Mouse (Mus musculus) ovary, adult 18-20 months (tissue): ENCODE results near the gene Inha.

Experiments
- DNase-seq: peaks from one replicate; pipeline ENCODE4 v3.0.0; 2022; ENCODE audit warnings: low spot score, mixed read lengths

The Inha gene

DNA sequence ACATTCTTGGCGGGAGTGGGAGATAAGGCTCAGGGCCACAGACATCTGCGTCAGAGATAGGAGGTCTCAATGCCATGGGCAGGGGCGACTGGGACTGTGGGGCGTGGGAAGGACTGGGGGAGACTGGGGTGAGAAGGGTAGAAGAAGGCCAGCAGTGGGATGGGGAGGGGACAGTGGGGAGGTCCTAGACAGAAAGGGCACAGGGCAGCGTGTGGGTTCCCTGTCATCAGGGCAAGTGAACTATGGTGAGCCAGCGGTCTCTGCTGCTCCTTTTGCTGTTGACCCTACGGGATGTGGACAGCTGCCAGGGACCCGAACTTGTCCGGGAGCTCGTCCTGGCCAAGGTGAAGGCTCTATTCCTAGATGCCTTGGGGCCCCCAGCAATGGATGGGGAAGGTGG lies at the start of gene Inha:
Gene Inha (plus strand): TSS at position 72 of the 400 bp plus-strand sequence.
- DNase-seq: peak; percentile 90

DNA sequence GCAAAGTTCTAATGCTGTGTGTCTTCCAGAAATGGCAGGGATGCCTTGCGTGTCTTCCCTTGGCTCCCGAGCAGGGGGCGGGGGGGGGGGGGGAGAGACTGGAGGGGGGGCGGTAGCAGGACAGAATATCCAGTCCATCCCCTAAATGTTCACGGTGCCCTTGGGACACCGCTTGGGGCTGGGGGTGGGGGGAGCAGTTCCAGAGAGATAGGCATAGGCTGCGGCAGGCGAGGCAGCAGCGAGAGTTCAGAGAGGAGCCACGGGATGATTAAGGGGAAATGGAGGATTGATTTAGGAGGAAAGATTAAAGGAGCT lies 49.2 kb upstream of the Inha start:
- DNase-seq: no peak

DNA sequence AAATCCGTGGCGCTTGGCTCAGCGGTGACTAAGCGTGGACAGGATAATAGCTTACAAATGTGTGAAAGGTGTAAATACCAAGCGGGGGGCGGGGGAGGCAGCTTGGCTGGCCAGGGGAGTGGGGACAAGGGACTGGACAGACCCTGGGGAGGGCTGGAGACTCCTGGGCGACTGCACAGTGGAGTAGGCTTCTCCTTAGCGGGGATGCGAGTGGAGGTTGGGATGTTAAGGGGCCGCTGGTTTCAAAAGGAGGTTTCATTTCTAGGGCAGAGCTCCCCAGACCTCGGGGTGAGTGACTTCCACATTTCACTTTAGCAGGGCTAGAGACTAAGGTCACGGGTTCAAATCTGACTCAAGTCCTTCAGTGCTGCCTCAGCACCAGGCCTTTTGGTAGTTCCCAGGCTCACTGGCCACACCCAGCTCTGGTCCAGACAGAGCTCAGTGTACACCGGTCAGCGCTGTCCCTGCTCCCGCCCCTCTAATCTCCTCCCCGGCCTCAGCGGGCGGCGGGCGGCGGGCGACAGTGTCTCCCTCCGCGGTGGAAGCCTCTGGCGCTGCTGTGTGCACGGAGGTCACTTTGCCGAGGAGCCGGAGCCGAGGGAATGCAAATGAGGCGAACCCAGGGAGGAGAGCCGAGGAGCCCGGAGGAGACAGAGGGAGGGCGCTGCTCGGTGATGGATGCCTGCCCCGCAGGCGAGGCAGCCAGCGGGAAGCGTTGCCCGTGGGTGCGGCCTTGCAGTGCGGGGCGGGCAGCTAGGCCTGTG lies 48.7 kb upstream of the Inha start:
- DNase-seq: peak; percentile 47

DNA sequence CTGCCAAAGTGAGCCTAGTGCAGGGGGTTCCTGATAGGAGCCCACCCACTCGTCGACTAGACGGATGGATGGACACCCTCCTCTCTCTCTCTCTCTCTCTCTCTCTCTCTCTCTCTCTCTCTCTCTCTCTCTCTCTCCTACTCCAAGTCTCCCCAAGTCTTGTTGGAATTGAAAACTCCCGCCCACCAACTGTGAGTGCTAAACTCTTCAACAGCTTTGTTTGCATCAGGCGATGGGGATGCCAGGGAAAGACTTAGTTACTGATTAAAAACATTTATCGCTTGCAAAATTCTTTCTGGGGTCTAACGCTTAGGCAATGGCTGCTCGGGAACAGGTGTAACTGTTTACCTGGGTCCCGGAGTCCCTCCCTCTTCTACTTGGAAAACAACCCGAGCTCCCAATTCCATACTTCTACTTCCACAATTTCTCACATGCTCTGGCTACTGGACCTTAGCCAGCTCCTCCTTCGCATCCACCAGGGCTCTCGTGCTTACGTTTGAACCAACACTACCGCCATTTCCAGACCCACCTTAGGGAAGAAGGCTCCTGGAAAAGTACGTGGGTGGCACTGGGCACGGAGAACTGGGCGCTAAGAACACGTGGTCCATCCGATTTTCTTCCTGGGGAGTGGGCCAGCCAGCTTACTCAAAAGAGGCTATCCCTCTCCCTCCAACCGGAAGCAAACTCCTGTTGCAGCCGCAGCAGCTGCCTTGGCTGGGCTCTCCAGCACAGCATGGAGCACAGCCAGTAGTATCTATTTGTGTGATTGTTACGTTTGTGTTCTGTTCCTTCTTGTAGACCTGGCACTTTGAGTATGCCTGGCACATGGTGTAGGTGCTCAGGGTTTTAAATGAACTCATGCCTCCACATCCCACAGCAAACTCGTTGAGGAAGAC lies 47.8 kb upstream of the Inha start:
- DNase-seq: no peak

DNA sequence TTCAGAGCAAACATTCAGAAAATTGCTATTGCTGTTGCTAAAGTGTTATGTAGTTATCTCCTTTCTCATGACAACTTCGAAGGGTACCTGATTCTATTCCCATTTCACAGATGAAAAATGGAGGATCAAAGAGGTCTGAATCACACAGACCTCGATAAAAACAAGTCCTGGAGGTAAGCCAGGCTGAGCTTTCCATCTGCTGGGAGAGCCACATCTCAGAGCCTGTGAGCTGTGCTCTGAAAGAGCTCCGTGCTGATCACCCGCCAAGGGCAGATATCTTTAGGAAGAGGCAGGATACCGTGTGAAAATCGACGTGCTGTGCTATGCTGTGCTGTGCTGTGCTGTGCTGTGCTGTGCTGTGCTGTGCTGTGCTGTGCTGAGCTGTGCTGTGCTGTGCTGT lies 46.6 kb upstream of the Inha start:
- DNase-seq: no peak

DNA sequence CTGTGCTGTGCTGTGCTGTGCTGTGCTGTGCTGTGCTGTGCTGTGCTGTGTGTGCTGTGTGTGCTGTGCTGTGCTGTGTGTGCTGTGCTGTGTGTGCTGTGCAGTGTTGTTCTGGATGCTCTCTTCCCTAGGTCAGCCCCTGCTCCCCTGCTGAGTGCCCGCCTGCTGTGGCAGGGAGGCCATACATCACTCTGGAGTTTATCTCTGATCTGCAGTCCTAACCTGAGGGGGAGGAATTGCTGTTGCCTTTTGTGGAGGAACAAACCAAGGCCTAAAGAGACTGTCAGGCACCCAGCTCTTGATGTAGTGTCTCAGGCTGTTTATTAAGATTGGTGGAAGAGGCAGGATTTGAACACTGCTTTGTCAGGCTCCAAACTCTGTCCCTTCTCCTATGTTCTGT lies 44.2 kb upstream of the Inha start:
- DNase-seq: no peak

DNA sequence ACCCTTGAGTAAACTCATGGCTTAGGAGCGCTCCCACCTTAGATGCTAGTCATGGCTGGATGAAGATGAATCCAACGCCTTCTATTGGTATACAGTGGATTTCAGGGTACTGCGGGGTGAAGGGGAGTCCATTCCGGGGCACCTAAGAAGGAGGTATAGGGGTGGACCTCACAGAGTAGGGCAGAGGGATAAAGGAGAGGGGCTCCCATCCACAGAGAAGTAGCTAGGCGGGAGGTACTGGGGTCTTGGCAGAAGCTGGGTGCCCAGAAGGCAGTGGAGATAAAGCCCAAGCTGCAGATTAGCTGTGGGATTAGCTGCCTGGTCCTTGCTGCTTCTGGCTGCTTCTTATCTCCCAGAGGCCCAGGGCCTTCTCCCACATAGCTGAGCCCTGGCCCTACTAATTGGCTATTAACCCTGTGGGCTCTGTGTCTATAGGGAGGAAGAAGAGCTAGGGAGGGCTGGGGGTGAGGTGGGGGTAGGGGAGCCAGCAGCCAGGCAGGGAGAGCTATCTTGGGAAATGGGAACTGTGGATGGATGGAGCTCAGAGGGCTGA lies 43.1 kb upstream of the Inha start:
- DNase-seq: no peak

DNA sequence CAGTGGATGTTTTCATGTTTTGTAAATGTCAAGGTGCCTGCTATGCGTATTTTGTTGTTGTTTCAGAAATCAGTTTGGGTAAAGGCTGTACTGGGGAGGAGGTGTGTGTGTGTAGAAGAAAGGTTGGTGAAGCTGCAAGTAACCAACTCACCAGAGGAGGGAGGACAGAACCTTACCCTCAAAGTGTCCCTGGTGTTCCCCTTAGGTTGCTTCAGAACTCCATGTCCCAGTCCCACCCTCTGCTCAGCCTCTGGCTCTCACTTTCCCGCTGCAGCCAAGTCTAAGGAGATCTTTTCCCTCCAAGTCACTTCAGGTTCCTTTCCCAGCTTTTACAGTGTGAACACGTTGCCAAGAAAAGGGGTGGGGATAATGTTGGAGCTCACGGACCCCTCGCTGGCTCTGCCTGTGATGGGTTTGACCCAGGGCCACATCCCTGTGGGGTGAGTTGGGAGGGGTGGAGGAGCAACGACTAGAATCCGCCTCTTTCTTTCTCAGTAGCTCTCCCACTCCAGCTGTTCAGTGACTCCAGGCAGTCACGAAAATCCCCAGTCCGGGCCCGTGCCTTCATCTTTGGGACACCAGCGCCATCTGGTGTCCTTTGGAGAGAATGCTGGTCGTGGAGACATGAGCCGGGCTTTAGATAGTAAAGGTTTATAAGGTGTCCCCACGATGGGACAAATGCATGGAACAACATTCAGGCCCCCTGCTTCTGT lies 39.5 kb upstream of the Inha start:
- DNase-seq: peak; percentile 54

DNA sequence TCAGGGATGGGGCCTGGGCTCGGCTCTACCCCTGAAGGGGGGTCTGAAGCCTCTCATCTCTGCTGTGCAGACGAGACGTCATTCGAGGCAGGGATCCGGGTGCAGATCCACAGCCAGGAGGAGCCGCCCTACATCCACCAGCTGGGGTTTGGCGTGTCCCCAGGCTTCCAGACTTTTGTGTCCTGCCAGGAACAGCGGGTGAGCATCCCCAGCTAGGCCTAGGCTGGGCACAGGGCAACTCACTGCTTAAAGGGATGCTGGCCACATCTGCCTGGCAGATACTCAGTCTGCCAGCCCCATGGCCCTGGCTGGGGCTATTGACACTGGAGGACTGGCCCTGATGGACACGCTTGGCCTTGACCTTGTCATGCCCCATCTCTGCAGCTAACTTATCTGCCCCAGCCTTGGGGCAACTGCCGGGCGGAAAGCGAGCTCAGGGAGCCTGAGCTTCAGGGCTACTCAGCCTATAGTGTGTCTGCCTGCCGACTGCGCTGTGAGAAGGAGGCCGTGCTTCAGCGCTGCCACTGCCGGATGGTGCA lies 37.5 kb upstream of the Inha start:
- peak; percentile 79 for DNase-seq

DNA sequence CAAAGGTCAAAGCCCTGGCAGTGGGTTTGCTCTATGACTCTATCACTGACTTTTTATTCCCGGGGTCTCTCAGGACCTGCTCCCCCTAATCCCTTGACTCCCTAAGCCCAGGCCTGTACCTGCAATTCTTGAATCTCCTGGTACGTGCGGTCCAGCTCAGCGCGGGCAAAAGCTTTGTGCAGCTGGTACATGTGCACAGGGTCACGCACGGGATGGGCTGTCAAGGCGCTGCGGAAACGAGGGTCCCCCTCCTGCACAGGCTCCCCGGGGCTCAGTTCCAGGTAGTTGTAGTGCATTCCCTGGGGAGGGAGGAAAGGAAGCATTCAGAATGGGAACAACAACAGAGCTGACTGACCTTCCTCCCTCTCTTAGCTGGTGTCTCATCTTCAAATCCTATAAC lies 30.4 kb upstream of the Inha start:
- no peak for DNase-seq

DNA sequence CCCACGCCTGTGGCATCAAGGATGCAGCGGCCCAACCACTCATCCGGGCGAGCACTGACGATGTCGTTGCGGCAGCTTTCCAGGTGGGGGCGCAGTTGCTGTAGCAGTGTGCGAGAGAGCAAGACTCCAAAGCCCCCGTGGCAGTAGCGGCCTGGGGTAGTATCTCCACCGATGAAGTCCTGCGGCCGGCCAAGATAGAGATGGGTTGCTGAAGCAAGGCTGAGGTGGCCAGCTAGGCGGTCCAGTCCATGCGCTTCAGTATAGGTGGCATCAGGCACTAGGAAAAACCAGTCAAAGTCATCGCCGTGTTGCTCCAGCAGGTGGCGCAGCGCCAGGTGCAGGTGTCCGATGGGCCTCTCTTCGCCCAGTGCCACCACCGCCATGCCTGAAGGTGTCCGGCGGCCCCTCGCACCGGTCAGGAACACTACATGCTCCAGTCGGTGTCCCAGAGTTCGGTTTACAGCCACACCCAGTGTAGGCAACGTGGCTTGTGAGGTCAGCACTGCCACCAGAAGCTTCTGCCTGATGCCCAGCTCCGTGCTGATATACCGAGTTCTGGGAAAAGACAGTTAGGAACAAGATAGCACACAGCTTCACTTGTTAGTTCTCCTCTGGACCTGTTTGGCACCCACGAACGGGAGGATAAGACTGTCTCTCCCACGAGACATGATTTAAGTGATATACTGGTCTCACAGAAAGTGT lies 29.5 kb upstream of the Inha start:
- peak; percentile 58 for DNase-seq

DNA sequence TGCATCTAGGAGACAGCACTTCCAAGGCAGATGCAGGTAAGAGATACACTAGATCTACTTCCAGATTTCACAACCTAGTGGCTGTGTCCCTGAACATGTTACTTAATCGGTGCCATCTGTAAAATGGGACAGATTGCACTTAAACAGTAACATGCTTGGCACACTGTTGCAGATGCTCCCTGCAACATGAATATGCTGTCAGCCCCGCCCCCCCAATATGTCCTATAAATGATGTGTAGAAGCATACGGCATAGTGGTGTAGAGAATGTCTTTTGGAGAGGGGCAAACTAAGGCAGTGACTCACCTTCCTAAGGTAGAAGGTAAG lies 28.9 kb upstream of the Inha start:
- no peak for DNase-seq

DNA sequence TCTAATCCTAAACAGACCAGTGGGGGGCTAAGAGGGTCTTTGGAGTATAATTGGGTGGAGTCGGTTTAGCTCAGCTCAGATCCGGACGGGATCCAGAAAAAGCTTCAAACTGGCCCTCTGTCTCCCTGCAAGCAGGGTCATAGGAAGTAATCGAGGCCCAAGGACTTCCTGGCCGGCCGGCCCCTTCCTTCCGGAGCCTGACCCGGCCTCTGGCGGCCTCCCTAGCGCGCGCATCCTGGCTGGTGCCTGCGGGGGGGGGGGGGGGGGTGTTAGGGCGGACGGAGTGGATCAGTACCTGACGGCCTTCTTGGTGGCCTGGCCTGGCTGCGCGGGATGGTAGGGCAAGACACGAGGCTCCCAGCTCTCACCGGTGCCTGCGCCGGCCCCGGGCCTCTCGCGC lies 28.4 kb upstream of the Inha start:
- DNase-seq: no peak

DNA sequence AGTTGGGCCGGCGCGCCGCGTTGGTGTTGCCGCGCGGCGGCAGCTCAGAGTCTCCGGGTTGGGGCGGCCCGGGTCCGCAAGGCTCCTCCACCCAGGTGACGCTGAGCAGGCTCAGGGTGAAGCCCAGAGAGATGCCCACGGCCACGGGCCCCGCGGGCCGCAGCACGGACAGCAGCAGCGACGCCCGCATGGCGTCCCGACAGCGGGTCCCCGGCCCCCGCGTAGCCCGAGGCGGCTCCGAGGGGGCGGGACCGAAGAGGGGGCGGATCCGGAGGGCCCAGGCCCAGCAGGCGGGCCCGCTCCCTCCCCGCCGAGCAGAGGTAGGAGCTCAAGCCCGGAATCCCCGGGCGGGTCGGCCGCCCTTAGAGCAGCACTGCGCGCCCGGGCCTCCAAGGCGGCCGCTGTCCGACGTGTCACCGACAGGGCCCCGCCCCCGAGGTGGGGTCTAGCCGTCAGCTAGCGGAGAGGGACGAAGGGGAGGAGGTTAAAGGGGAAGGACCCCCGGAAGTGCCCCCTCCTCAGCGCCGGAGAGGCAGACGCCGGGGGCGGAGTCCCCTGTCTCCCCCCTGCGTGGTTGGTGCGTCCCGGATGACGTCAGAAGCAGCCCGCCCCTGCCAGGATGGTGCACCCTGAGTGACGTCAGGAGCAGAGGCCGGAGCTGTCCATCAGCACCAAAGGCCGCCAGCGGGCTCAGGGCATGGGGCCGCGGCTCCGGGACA lies 27.8 kb upstream of the Inha start, which contains the start of the genes Chpf and Tmem198:
Gene Chpf (minus strand): TSS at position 392 of the 719 bp plus-strand sequence.
Gene Tmem198 (plus strand): TSS at position 617 of the 719 bp plus-strand sequence.
- DNase-seq: peak; percentile 98

DNA sequence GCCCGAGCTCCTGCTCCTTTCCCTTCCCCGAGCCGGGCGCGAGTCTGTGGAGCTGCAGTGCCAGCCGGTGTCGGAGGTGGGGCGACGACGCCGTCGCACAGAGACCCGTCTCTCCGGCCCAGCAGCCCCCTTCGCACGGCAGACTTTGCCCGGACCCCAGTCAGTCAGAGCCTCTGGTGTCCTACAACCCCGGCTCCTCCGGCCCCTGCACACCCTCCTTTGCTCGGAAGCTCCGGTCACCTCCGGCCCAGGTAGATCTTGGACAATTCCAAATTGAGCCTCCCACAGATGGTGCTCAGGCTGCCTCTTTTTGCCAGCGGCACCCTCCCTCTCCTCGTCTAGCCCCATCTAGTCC lies 27.3 kb upstream of the Inha start:
- DNase-seq: no peak

DNA sequence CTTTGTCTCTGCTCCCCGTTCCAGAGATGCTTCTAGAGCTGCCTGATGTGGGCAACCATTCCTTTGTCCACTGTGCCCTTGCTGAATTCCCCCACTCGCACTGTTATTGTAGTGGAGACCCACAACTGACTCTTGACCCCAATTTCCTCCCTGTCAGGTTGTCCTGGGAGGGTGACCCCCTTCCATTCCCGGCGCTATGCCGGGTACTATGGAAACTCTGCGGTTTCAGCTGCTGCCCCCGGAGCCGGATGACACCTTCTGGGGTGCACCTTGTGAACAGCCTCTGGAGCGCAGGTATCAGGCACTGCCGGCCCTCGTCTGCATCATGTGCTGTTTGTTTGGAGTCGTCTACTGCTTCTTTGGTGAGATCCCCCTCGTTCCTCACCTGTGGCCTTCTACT lies 26.8 kb upstream of the Inha start:
- no peak for DNase-seq

DNA sequence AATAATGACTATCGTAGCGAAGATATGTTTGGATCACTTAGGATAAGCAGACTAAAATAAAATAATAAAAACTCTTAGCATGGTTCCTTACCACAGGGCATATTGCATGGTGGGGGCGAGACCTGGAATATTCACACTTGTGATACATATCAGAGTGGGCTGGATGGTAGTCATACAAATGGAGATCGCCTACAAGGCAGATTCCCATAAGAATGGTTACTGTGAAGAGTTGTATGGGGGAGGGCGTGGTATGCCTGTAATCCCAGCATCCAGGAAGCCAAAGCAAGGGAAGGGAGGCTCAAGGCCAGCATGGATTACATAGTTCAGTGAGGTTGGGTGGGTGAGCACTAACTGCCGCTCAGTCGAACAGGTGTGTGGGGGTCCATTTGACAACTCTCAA lies 26.1 kb upstream of the Inha start:
- no peak for DNase-seq

DNA sequence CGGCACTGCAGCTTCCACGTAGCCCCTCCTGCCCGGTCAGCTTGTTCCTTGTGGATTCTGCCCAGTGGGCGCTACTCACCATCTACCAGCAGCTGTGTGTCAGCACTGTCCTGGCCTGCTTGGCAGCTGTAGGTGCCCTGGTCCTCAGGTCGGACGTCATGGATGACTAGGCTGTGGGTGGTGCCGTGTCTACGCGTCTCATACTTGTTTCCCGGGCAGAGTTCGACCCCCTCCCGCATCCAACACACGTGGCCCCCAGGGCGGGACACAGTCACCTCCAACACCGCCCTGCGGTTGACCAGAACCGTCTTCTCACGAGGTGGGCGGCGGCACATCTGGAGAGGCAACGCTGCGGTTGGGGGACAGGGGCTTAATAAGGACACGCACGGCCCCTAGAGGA lies 20.3 kb upstream of the Inha start:
- no peak for DNase-seq

DNA sequence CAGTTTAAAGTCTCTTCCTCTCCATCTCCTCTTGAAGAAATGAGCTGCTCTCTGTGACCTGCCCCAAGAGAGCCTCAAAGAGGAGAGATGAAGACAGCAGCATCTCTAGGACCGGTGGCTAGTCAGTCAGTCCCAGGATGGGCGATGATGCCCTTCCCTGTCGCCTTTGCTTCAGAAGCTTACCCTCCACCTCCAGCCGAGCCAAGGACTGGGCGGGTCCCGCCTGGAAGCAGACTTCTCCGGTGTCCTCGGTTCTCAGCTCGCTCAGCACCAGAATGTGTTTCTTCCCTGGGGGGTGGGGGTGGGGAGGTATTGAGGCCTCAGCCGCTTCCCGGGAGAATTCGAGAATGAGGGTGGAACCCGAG lies 19.9 kb upstream of the Inha start:
- DNase-seq: no peak

DNA sequence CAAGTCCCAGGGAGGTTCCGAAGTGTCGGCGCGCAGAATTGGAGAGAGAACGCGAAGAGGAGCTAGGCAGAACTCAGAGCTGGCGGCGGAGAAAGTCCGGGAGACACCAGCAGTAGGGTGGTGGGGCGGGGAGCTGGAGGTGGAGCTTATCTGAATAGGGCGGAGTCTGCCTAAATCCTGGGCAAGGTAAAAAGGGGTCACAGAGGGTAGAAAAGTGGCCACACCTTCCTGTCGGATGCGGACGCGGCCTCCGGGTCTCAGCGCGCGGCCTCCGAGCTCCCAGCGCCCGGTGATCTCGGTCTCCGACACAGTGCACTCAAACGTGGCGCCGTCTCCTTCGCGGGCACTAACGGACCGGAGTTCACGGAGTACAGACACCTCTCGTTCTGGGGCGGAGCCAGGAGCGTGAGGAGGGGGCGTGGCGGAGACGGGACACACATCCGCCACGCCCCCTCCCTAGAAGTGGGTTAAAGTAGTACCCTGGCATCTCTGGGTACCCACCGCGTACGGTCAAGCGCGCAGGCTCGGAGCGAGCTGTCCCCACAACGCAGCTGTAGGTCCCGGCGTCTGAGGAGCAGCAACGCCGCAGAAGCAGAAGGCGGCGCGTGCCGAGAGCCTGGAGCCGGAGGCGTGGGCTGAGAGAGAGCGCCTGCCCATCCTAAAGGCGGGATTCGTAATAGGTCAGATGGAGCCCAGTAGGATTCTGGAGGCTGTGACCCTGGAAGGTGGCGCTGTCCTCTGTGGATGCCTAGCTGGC lies 19.3 kb upstream of the Inha start:
- peak; percentile 62 for DNase-seq
